Mouse (Mus musculus) right cerebral cortex, postnatal 36 days (tissue): Measurements from ENCODE around the gene Sqstm1.
A peak's percentile ranks its signal among the peaks of the same experiment; 100 is the strongest.

Experiments
- DNase-seq, 2 experiments: peaks; one replicate each; pipeline ENCODE4 v3.0.0; 2022; ENCODE audit warnings: low spot score in 2 of 2, mixed read lengths in 1 of 2

Sqstm1 gene

DNA sequence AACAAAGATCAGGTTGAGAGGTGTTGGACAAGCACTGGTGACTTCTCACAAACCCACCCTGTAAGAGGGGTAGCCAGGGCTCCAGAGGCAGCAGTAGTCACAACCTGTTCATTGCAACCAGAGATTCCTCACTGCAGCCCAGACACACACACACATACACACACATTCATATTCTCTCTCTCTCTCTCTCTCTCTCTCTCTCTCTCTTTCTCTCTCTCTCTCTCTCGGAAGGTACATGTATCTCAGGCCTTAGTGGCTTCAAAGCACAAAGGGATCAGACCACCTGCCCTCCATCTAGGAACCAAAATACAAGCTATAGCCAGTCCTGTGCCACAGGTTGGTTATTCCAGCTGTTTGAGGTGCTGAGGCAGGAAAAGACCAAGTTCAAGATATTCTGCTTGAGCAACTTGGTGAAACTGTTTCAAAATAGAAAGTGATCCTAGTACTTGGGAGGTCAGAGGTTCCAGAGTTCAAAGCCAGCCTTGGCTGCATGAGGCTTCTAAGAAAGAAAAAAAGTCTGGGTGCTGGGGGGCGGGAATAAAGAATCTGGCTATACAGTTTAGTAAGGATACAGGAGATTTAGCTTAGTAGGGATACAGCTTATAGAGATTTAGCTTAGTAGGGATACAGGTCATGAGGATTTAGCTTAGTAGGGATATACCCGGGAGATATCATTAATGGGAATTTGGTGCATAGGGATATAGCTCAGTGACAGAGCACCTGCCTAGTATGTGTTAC is 864 bp upstream of the Sqstm1 start:
- no peak for DNase-seq

DNA sequence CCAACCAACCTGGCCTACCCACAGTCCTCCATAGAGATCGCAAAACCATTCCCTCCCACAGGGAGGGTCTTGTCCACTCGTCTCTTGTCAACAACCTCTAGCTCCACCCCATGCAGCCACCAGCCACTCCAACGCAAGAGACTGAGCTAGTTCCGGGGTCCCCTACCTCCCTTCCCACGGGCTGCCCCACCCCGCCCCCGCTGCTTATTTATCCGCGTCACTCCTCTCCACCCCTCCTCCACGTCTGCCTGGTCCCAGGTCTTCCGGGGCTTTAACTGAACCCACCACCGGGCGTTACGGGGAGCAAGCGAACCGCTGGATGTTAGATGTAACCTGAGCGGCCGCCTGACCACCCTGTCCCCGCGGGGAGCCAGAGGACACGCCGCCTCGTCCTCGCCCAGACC is 524 bp downstream of the Sqstm1 start:
- peak; percentile 76 to 86 for DNase-seq

DNA sequence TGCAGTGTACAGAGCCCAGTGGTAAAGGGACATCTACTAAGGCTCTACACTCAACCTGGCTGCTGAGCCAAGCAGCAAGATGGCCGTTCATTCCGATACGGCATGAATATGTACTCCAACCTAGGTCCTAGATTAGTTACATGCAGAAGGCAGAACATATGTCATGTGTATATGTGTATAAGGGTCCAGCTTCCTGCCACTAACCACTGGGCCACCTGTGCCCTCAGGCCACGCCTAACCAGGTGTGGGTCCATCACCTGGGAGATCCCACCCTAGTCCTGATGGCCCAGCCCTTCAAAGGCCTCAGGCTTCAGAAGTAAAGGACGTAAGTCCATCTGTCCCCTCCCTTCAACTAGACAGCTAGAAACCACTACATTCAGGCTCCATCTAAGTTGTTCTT is 2.6 kb downstream of the Sqstm1 start:
- no peak for DNase-seq

GRCm38 (mm10) chr11:50207344-50207743 is 3.3 kb downstream of the Sqstm1 start:
- DNase-seq = no peak

DNA sequence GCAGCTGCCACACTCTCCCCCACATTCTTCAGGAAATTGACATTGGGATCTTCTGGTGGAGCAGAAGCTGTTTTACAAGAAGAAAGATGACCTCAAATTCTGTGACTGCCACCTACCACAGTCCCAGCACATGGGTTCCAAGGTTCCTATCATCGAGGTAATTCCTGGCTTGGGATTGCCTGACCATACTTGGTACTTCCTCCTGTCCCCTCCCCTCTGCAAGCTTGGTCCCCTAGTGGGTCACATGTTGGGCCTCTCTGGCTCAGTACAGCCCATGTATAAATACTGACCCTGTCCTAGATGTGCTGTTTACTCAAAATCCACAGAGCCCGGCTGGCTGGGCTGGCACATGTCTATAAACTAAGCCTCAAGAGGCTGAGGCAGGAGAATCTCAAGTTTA is 4.6 kb downstream of the Sqstm1 start:
- no peak for DNase-seq

GRCm38 (mm10) chr11:50205434-50205833 is 5.2 kb downstream of the Sqstm1 start:
- DNase-seq = no peak

DNA sequence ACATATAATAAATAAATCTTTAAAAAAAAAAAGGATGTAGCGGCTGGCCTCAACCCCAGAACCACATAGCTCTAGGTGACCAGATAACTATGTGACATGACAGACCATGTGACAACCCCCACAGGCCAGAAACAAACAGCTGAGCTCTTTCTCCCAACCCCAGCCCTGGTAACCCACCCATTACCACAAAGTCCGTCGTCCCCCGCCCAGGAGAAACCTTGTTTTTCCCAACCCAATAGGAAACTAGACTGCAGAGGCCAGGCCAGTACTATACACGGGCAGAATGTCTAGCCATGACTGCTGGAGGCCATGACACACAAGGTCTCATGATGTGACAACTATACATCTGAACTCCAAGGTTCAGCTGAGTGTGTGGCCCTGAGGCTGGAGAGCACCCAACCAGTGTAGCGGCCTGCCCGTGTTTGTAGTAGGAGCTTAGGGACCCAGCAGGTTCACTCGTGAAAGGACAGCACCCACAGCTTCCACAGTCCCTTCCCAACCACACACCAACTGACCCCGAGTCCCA is 7.3 kb downstream of the Sqstm1 start:
- no peak for DNase-seq

DNA sequence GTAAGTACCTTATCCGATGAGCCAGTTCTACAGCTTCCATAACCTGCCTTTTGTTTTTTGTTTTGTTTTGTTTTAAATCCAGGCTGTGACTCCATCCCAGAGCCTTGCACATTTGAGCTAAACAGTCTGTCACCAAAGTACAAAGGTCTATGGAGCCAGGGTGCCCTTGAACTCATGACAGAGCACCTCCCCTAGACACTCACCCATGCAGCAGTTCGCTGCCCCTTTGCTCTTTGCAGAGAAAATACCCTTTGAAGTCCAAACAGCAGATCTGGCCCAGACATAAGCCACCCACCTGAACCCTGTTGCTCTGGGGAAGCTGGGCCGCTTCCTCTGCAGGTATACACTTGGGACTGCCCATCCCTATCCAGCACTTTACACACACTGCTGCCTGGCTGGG is 9.0 kb downstream of the Sqstm1 start:
- DNase-seq = no peak

DNA sequence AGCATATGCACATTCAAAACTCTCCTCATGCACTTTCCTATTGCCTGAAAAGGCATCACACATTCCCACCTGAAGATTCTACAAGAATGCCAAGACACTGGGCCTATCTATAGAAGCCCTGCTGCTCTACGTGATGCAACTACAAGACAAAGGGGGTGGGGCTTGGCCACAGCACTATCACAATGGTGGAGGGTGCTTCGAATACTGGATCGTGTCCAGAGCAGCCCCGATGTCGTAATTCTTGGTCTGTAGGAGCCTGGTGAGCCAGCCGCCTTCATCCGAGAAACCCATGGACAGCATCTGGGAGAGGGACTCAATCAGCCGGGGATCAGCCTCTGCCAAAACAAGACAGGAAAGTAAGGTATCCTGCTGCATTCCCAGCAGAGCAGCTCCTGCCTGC is 10.0 kb downstream of the Sqstm1 start:
- no peak for DNase-seq

DNA sequence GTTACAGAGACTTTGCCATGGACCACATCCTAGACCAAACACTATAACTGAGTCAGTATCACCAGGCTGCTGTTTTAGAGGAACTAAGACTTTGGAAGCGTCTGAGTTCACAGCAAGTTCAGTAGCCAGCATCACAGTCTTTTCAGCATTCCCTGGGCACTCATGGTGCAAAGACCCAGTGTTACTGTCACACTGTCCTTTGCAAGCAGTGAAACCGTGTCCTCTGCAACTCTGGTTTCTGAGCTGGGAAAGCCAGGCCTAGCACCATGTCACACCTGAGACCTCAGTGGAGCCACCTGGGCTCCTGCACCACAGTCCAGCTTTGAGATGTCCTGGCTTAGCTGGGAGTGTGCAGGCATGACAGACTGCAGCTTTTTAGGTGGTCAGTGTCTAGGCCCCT is 11.7 kb downstream of the Sqstm1 start:
- DNase-seq = no peak

GRCm38 (mm10) chr11:50198219-50198846 is 12.3 kb downstream of the Sqstm1 start:
- DNase-seq = no peak

GRCm38 (mm10) chr11:50197500-50197899 is 13.1 kb downstream of the Sqstm1 start:
- DNase-seq = no peak

- DNase-seq = no peak
Measured at GRCm38 (mm10) chr11:50194793-50195192, 15.8 kb downstream of the Sqstm1 start.

- no peak for DNase-seq
Measured at GRCm38 (mm10) chr11:50194070-50194469, 16.6 kb downstream of the Sqstm1 start.

DNA sequence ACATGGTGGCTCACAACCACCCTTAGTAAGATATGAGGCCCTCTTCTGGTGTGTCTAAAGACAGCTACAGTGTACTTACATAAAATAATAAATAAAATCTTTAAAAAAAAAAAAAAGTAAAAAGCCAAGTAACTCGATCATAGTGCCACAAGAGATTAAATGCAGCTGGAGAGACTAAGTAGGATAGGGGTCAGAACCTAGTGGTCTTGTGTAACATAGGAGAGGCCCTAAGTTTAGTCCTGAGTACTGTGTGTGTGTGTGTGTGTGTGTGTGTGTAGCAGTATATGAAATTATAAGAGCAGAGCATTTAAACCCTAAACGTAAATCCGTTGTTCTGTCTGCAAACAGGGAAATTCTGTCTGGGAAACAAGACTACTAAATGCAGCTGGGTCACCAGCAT is 18.3 kb downstream of the Sqstm1 start:
- no peak for DNase-seq

GRCm38 (mm10) chr11:50190362-50190761 is 20.3 kb downstream of the Sqstm1 start:
- no peak for DNase-seq

- DNase-seq = no peak
Measured at GRCm38 (mm10) chr11:50188682-50189081, 21.9 kb downstream of the Sqstm1 start.

DNA sequence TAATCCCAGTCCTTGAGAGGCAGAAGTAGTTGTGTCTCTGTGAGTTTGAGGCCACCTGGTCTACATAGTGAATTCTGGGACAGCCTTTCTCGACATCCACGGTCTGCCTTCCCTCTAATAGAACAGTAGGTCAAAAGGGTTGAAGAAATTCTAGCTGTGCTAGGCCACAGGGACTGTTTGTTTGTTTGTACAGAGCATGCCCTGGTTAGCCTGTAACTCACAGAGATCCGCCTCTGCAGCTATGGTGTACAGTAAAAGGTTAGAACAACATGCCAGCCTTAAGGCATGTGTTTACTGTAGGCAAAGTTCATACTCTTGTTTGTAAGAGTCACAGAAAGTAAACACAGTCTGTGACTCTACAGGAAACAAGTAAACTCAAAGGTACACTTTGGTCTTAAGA is 25.8 kb downstream of the Sqstm1 start:
- no peak for DNase-seq

DNA sequence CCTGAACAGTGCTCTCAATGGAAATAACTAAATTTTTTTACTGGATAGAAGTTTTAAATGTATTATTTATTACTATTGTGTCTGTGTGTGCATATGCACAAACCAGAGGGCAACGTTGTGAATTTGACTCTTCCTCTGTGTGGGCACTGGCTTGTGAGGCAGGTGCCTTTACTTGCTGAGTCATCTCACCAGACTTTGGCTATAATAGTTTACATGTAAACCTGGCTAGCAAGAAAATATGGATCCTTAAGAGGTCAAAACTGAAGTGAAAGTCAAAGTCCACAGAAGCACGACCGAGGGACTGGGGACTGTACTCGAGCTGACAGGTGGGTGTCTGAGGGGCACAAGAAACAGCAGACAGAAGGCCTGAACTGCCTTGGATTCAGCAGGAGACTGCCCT is 27.9 kb downstream of the Sqstm1 start:
- no peak for DNase-seq

GRCm38 (mm10) chr11:50180478-50181231 is 30.0 kb downstream of the Sqstm1 start:
- no peak for DNase-seq

- DNase-seq = no peak
Measured at GRCm38 (mm10) chr11:50178532-50179488, 31.8 kb downstream of the Sqstm1 start.
